Mouse (Mus musculus) megakaryocyte, embryonic 14.5 days (primary cell): ENCODE data around the gene Tbl3.

Experiments used
- FLI1 ChIP-seq: IDR thresholded peaks from 2 replicates; pipeline ENCODE4 v1.6.1; 2012; ENCODE audit warnings: low read length, inconsistent platforms, mixed read lengths
- GATA1 ChIP-seq: IDR thresholded peaks from 3 replicates; pipeline ENCODE4 v1.6.1; 2012; ENCODE audit warnings: mixed read lengths, low read length, inconsistent platforms, borderline replicate concordance

- no peak for TF ChIP-seq GATA1
- no peak for TF ChIP-seq FLI1
Observed at GRCm38 (mm10) chr17:24692385-24692784, 15.1 kb downstream of the Tbl3 start.
